Comparison of ENCODE assay signal across 11 mouse cellular contexts in genomic region chr6:113013550-113013949, GRCm38 (mm10). TPM values are rescaled to one million over a fixed set of nuclear protein-coding genes. Genes with fewer than 3 reads are reported as not detected.
DNase-seq lines count a peak whose midpoint lies in the region; ATAC-seq and TF ChIP-seq lines count a peak whose summit lies in the region.
"Had no signal": no experiment of that assay in that cellular context is flagged by ENCODE, and none has a peak within 500 bp of the region (broad histone marks: within the 10 kb centered on the region; RNA-seq: fewer than 3 reads in every experiment).

No protein-coding gene starts in this region.

- H3K9ac ChIP-seq in heart, postnatal 0 days (replicated peaks; ENCODE audit: low read depth, low read length): no peak overlapping the region
- H3K9ac ChIP-seq in forebrain, embryonic 16.5 days (replicated peaks; ENCODE audit: low read depth, low read length): no peak overlapping the region
- no peak overlapping the region for H3K9ac ChIP-seq in limb, embryonic 13.5 days
- H3K9ac ChIP-seq in neural tube, embryonic 15.5 days (replicated peaks): no peak overlapping the region
- H3K9ac ChIP-seq: liver, embryonic 12.5 days had no signal

- H3K27me3 ChIP-seq in heart, postnatal 0 days (ENCODE audit: control insufficient read depth, insufficient read depth, low read length): no peaks in the 10 kb centered on the region
- H3K27me3 ChIP-seq in forebrain, embryonic 16.5 days (replicated peaks; ENCODE audit: control insufficient read depth, insufficient read depth, low read length): no peaks in the 10 kb centered on the region
- no peaks in the 10 kb centered on the region for H3K27me3 ChIP-seq in limb, embryonic 13.5 days
- H3K27me3 ChIP-seq in neural tube, embryonic 15.5 days (replicated peaks): no peaks in the 10 kb centered on the region
- H3K27me3 ChIP-seq: liver, embryonic 12.5 days had no signal

- no peak for TF ChIP-seq EP300 in heart, postnatal 0 days (IDR thresholded peaks at IDR 0.05; ENCODE audit: low read depth)

- H3K4me2 ChIP-seq in heart, postnatal 0 days (ENCODE audit: low read depth, low read length): no peak overlapping the region
- no peak overlapping the region for H3K4me2 ChIP-seq in forebrain, embryonic 16.5 days (ENCODE audit: low read length)
- no peak overlapping the region for H3K4me2 ChIP-seq in limb, embryonic 13.5 days (replicated peaks)
- H3K4me2 ChIP-seq in neural tube, embryonic 15.5 days: no peak overlapping the region
- H3K4me2 ChIP-seq: liver, embryonic 12.5 days had no signal

- intact Hi-C loops in heart, postnatal 36 days (cut with DNase I): no loop called here

- H3K4me3 ChIP-seq in heart, postnatal 0 days (ENCODE audit: low read depth, low read length): no peak overlapping the region
- no peak overlapping the region for H3K4me3 ChIP-seq in forebrain, embryonic 16.5 days (replicated peaks; ENCODE audit: low read length)
- H3K4me3 ChIP-seq in limb, embryonic 13.5 days: no peak overlapping the region
- no peak overlapping the region for H3K4me3 ChIP-seq in neural tube, embryonic 15.5 days (replicated peaks)
- H3K4me3 ChIP-seq: liver, embryonic 12.5 days had no signal

- WGBS in heart, postnatal 0 days: 77% methylated on average over 4 of the region's 4 CpGs
- WGBS in forebrain, embryonic 16.5 days: 68% methylated on average over 4 of the region's 4 CpGs
- 81% methylated on average over 4 of the region's 4 CpGs for WGBS in limb, embryonic 13.5 days
- 76% methylated on average over 4 of the region's 4 CpGs for WGBS in neural tube, embryonic 15.5 days

- no peaks in the 10 kb centered on the region for H3K36me3 ChIP-seq in heart, postnatal 0 days (replicated peaks; ENCODE audit: control insufficient read depth, insufficient read depth, low read length)
- H3K36me3 ChIP-seq in forebrain, embryonic 16.5 days (ENCODE audit: control insufficient read depth, insufficient read depth): no peaks in the 10 kb centered on the region
- no peaks in the 10 kb centered on the region for H3K36me3 ChIP-seq in limb, embryonic 13.5 days
- H3K36me3 ChIP-seq in neural tube, embryonic 15.5 days: no peaks in the 10 kb centered on the region
- H3K36me3 ChIP-seq: liver, embryonic 12.5 days had no signal

- H3K27ac ChIP-seq in heart, postnatal 0 days (ENCODE audit: low read depth): peak overlapping the region; percentile 82; the same call in 1 of the 2 replicates
- H3K27ac ChIP-seq in forebrain, embryonic 16.5 days (ENCODE audit: low read length): peak overlapping the region; percentile 41
- peak overlapping the region; percentile 75 for H3K27ac ChIP-seq in limb, embryonic 13.5 days
- H3K27ac ChIP-seq in neural tube, embryonic 15.5 days (replicated peaks): peak overlapping the region; percentile 63
- H3K27ac ChIP-seq: liver, embryonic 12.5 days had no signal

- H3K9me3 ChIP-seq in heart, postnatal 0 days (replicated peaks; ENCODE audit: control insufficient read depth, low read length): no peaks in the 10 kb centered on the region
- no peaks in the 10 kb centered on the region for H3K9me3 ChIP-seq in forebrain, embryonic 16.5 days (ENCODE audit: control insufficient read depth, low read length)
- no peaks in the 10 kb centered on the region for H3K9me3 ChIP-seq in limb, embryonic 13.5 days
- H3K9me3 ChIP-seq in neural tube, embryonic 15.5 days (replicated peaks): no peaks in the 10 kb centered on the region
- H3K9me3 ChIP-seq: liver, embryonic 12.5 days had no signal

- peaks cover 7% of the 10 kb centered on the region; the same call in 1 of the 2 replicates for H3K4me1 ChIP-seq in heart, postnatal 0 days (ENCODE audit: control insufficient read depth, insufficient read depth)
- peaks cover 26% of the 10 kb centered on the region for H3K4me1 ChIP-seq in forebrain, embryonic 16.5 days (replicated peaks; ENCODE audit: control insufficient read depth, insufficient read depth, low read length)
- H3K4me1 ChIP-seq in limb, embryonic 13.5 days: peaks cover 37% of the 10 kb centered on the region
- H3K4me1 ChIP-seq in neural tube, embryonic 15.5 days: peaks cover 28% of the 10 kb centered on the region
- H3K4me1 ChIP-seq: liver, embryonic 12.5 days had no signal

- no peak for DNase-seq in heart, postnatal 0 days (ENCODE audit: low spot score)
- no peak for DNase-seq in heart, postnatal 36 days
- no peak for DNase-seq in adrenal gland, postnatal 14 days
- DNase-seq in kidney, postnatal 10 days: no peak
- no peak for DNase-seq in B cell, adult 2 months
- DNase-seq: right cerebral cortex, postnatal 25 days had no signal

- no peak for TF ChIP-seq CTCF in heart, postnatal 0 days (IDR thresholded peaks at IDR 0.05; ENCODE audit: low read depth)

- no peak for ATAC-seq in heart, postnatal 0 days (ENCODE audit: insufficient read depth, low read depth)
- ATAC-seq in forebrain, embryonic 16.5 days: no peak
- no peak for ATAC-seq in limb, embryonic 13.5 days (ENCODE audit: low FRiP score, low read depth)
- no peak for ATAC-seq in neural tube, embryonic 15.5 days (ENCODE audit: low FRiP score)
- ATAC-seq: intestine, embryonic 16.5 days; liver, embryonic 12.5 days had no signal

RNA-seq across cellular contexts. Expression of gene Thumpd3, which starts 32.5 kb away (rescaled TPM):
- 22.6 and 29.8 TPM in 2 replicates for total RNA-seq in heart, postnatal 0 days (2014; rRNA removed; ENCODE audit: low replicate concordance)
- polyA plus RNA-seq in heart, postnatal 0 days (2015; fragmentation: Nextera tagmentation; extraction: Ambion mirVana): 28.3 and 28.8 TPM in 2 replicates
- total RNA-seq in heart, postnatal 36 days (2021): 10 to 100 TPM; 17.1 to 18.8 TPM
- polyA plus RNA-seq in forebrain, embryonic 16.5 days (2015; fragmentation: Nextera tagmentation; extraction: Ambion mirVana): 65.0 and 66.8 TPM in 2 replicates
- 42.3 and 44.1 TPM in 2 replicates for polyA plus RNA-seq in limb, embryonic 13.5 days (2015; fragmentation: Nextera tagmentation; extraction: Ambion mirVana)
- 49.2 and 57.5 TPM in 2 replicates for polyA plus RNA-seq in neural tube, embryonic 15.5 days (2015; fragmentation: Nextera tagmentation; extraction: Ambion mirVana)
- 35.2 and 36.2 TPM in 2 replicates for total RNA-seq in adrenal gland, postnatal 14 days (2021)
